Mouse (Mus musculus): ENCODE data around the gene Antxr1.
A peak's percentile ranks its signal among the peaks of the same experiment; 100 is the strongest.

Antxr1 gene

GRCm38 (mm10) chr6:87287251-87287650, 48.4 kb downstream of the Antxr1 start:
- no peak for DNase-seq

GRCm38 (mm10) chr6:87285365-87285749, 50.3 kb downstream of the Antxr1 start:
- no peak for DNase-seq

GRCm38 (mm10) chr6:87284716-87285364, 50.8 kb downstream of the Antxr1 start:
- no peak for DNase-seq

DNA sequence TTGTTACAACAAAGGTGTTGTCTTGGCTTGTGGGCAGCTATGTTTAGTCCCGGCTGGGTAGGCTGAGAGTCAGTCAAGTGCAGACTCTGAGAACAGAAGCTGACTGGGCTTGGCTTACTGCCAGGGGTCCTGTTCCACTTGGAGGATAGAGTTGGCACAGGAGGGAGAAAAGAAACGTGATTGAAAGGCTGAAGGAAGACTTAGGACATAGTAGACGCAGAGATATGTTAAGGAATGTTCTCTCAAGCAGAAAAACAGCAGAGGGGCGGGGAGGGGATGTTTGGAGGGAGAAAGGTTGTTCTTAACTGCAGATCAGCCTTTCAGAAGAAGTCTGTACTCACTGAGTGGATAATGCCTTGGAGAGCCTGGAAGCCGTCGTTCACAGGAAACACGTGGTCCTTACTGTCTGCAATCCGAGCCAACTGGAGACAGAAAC, 53.3 kb downstream of the Antxr1 start:
- DNase-seq = peak; percentile 89 to 94

DNA sequence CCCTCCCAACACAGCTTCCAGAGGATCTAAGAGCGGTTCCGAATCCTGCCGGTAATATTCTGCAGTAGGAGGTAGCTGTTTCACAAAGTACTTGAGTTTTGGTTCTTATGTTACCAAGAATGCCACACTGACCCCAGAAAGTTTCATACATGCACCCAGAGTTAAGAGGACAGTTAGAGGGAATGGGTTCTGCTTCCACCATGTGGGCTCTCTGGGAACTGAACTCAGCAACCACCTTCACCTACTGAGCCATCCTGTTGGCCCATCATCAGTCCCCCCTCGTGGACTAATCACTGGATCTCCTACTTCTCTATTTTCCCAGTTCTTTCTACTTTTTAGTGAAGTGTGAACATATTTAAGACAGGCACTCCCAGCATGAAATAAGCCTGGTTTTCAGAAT, 53.9 kb downstream of the Antxr1 start:
- no peak for DNase-seq

DNA sequence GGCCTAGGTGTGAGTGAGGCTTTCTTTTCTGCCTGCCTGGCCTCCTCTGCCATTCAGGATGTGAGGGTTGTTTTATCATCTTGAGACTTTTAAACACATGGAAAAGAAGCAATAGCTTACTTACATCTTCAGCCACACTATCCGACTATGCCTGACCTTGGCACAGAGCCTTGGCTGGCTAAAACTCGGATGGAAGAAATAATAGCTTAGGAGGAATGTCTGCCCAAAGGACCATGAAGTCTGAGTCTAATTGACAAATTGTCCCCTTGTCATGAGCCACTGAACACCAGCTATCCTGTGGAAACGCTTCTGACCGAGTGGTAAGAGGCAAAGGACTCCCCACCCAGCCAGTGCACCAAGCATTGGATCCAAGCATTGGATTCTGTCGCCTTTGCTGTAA, 57.5 kb downstream of the Antxr1 start:
- DNase-seq = peak; percentile 24 to 49

DNA sequence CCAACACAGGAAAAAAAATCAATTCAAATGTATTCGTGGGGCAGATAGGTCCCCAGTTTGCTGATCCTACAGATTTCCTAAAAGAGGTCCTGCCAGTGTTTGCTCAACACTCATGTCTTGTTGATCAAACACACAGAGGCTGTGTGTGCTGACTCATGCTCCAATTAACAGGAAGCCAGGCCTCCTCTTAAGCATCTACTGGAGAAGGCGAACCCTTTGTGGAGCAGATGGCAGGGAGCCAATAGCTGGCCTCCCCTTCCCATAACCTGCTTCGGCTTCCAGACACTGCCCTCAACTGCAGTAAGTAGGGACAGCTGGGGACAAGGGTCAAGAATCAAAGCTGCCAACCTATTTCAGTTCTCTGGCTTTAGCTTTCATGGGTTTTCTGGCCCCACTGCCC, 58.1 kb downstream of the Antxr1 start:
- peak; percentile 63 to 74 for DNase-seq

DNA sequence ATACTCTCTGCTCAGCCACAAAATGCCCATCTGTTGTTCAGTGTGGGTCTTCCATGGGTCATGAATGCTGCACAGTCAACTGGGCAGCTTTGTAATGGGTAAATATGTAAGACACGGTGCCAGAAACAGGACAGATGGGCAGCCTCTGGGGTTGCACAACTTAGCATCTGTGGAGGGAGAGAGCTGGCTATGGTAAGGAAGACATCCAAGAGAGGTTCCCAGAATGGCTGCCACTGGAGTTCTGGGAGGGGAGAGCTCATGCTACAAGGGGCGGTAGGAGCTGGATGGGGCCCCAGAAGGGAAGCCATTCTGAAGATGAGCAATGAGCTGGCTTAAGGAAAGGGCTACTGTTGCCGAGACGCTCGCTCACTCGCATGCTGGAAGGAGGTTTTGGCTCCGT, 58.7 kb downstream of the Antxr1 start:
- no peak for DNase-seq

DNA sequence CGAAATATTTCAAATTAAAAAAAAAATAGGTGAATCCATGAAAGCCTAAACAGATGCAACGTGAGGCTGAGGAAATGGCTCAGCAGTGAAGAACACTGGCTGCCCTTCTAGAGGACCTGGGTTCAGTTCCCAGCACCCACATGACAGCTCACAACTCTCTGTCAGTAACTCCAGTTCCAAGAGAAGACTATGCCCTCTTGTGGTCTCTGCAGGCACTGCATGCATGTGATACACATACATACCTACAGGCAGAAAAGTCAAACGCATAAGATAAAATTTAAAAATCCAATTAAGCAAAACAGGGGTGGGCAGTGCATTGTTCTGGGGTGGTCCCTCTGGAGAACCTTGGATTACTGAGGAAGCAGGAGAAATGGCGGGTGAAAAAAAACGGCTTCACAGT, 60.8 kb downstream of the Antxr1 start:
- peak in 1 of 2 experiments; percentile 48 for DNase-seq

DNA sequence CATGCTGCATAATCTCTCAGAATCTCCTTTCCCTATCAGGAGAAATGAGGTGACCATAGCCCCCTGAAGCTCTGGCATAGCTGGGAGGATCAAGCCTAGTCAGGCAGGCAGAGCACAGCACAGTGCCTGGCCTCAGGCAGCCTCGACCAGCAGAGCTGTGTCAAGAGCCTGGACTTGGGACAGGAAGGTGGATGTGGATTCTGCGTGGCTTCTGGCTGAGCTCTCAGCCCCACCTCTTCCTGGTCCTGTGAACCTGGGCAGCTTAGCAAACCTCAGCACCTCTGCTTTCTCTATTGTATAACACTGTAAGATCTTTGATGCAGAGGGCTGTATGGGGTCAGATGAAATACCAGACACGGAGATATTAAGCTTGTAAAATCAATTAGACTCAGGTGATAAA, 61.8 kb downstream of the Antxr1 start:
- no peak for DNase-seq

DNA sequence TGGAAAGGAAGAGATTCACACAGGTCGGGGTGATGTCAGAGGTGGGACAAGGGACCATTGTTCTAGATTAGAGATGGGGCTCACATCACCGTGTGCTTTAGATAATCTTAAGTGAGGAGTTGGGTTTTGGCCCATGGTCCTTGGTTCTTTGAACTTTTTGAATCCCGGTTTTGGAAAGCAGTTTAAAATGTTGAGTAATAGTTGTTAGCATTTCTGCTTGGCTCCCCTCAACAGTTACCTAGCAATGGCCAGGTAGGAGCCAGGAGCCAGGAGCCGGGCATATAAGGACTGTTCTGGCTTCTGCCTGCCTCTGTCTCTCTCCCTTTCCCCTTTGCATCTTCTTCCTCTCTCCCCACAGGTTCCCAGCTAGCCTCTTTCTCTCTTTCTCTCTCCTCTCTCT, 62.5 kb downstream of the Antxr1 start:
- DNase-seq = no peak

DNA sequence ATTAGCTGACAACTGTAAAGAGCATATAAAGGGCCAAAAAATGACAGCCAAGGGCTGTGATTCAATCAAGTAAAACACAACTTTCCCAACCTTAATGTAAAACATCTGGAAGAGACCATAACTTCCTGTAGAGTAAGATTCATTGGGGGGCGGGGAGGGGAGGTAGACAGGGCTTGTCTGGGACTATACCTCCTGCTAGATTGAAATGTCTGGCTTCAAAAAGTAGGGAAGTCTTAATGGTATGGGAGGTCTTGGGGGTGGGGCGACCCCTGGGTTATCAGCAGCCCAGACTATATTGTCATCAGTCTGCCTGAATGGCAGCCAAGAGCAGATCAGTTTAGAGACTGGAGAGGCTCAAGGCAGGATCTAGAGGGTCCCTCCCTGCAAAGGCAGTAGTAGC, 63.4 kb downstream of the Antxr1 start:
- DNase-seq = peak; percentile 56 to 64

GRCm38 (mm10) chr6:87270452-87270851, 65.2 kb downstream of the Antxr1 start:
- DNase-seq = peak; percentile 77 to 83

DNA sequence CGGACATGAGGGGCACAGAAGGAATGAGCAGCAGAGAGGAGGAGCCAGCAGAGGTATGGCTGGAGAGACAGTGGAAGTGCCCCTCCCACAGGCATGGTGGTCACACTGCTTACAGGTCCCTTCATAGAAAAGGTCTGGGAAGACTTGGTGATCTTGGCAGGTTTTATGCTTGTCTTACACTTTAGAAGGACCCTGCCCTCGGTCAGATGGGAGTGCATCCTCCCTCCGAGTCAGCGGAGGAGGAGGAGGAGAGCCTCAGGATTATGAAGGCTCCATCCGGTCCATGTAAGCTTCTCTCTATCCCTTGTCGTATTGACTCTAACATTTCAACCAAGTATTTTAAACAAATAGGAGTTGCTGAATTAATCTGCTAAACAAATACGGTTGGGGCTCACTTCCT, 65.7 kb downstream of the Antxr1 start:
- DNase-seq = no peak

DNA sequence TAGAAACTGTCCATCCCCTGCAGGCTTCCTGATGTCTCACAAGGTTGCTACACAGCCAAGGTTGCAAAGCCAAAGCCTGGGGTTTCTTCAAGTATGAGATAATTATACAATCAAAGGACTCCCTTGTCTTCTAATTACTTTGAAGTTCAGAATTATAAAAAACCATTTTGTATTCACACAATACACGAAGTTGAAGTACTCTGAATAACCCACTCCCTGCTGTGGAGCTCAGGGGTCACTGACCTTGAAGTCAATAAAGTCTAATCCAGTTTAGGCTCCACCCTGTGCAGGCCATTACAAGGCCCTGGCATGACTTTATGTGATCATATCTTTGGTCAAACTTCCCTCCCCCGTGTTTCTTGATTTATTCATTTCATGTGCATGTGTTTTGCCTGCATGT, 73.0 kb downstream of the Antxr1 start:
- DNase-seq = no peak

DNA sequence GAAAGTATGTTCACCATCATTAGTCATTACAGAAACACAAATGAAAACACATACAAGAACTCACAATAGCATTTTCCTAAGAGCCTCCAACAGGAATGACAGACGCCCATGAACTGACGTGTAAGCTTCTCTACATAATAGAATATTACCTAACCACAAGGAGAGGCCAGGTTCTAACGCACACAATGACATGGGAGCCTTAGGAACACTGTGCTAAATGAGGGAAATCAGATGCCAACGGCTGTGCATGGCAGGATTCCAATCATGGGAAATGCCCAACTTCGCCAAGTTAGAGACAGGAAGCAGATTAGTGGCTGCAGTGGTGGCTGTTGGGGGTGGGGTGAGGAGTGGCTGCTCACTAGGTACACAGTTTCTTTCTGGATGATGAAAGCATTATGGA, 76.6 kb downstream of the Antxr1 start:
- peak in 1 of 2 experiments; percentile 49 for DNase-seq

DNA sequence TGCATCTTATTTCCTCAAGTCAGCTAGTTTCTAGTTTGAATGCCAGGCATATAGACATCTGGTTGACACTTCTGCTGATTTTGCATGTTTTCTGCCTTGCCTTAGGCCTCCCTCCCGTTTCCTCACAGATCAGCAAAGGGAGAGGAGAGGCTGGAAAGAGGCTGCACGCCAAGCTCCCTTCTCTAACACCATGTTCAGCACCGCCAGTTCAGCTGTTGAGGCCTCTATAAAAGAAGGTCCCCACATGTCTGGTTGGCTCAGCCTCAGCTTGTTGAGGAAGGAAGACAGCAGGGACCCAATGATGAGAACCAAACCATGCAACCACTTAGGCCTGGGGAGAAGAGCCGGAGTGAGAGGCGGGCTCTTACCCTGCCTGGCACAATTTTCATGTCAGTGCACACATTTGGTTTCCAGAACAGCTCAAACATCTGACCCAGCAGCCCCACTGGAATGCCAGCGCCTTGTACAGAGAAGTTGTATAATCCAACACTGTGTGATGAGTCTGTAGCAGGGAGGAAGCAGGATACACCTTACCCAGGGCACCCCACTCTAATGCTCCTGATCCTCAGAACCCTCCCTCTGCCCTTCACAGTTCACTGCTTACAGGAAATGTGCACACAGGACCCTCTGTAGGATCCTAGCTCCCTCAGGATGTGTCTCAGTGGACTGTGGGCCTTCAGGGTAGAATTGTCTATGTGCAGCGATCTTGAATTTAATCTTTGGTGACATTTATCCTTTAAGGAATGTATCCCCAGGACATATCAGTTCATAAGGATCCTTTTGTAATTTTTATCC, 77.4 kb downstream of the Antxr1 start:
- no peak for DNase-seq

- DNase-seq = no peak
These were observed 78.2 kb downstream of the Antxr1 start for GRCm38 (mm10) chr6:87257471-87257870.

- no peak for DNase-seq
These were observed 80.0 kb downstream of the Antxr1 start for GRCm38 (mm10) chr6:87255668-87256067.

- peak in 1 of 2 experiments; percentile 40 for DNase-seq
These were observed 80.9 kb downstream of the Antxr1 start for GRCm38 (mm10) chr6:87254756-87255155.

DNA sequence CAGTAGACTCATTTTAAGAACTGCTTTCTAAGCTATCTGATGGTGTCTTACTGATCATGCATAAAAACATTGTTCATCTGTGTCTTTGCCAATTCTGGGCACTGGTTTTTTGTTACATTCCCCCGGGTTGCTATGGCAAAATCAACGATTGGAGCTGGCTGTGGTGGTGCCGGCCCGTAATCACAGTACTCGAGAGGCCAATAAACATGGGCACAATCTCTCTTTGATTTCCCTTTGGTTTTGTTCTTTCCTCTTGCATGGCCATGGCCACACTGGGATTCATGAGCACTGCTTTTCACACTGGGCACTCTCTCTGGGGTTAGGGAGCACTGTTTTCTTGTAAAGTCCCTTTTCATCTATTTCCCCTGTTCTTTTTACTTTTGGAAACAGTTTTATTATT, 83.9 kb downstream of the Antxr1 start:
- no peak for DNase-seq

DNA sequence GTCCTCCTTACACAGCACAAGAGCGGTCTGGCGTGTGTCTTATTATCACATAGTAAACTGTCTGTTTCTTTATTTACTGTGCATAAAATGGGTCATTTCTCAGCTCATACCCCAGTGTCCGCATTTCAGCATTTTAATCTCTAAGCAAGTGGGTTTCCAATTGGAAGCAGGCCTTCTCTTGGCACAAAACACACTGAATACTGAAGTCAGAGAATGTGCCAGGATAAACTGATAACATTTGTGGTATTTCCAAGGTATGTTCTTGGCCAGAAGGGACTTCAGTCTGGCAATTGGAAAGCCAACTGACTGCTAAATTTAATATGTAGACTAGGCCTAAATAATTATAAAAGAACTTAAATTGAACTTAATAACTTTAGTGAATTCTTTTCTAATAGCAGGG, 84.9 kb downstream of the Antxr1 start:
- no peak for DNase-seq

DNA sequence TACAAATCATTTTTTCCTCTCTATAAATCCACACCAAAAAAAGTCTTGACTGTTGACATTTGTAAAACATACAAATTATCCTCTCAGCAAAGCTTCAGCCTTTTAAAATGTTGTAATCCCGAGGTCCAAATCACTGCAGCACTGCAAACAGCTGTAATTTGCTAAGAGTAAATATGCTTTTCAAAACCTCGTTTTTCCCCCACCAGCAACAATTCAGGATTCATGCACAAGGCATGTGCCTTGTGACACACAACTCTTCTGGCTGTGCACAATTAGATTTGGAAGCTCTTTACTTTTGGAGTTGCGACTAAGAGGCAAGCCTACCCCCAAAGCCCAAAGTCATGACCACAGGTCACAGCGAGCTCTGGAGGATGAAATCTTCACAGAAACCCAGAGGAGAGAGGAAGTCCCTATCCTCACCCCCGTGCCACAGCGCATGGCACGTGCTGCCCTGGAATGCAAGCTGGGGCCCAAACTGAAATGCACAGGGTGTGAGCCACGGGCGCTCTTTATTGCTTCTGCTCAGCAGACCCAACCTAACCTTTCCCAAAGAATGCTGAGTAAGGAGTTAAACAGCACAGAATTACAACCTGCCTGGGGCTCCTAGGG, 87.3 kb downstream of the Antxr1 start:
- no peak for DNase-seq
